Mouse (Mus musculus): ENCODE measurements around the gene 2810408A11Rik. TPM values are rescaled to one million over a fixed set of nuclear protein-coding genes. Genes with fewer than 3 reads are reported as not detected.

2810408A11Rik gene
- 1.8 and 6.3 TPM in 2 replicates for total RNA-seq (2014; rRNA removed; ENCODE audit: low replicate concordance)
- polyA plus RNA-seq (2015; fragmentation: Nextera tagmentation; extraction: Ambion mirVana): 2.8 and 3.9 TPM in 2 replicates

DNA sequence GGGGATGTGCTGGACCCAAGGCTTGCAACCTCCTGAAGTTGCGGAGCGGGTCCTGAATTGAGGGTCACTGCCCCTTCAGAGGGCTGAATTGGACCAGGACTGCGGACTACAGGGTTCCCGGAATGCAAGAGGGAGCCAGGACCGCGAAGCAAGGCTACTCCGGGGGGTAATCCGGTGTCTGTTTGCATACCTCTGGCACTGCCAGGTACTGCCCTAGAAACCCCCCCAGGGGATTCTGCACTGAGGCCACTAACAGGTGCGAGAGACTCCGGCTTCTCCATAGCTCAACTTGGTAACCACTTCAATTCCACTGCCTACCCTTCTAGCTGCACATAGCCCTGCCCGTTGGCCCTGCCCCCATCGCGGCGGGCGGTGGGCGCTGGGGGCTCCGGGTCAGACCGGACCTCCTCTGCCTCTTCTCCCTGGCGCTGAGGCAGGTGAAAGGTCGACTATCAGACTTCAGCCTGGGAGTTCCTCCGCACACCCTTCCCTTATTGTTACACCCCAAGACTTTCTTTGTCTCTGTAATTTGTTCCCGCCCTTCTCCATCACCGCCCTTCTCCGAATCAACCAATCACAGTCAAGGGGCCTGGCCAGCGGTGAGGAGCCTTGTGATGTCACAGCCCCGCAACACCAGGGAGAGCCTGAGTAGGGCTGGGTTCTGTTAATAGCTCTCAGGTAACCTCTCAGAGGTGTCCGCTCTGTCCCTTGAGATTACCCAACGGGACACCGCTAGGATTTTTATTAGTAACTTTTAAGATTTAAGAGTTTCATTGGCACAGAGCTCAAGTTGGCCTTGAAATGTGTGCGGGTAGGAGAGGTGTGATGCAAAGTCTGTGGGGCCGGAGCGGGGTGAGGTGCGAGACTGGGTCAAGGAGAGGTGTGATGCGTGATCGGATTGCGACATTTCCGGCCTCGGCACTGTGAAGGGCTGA lies at the start of gene 2810408A11Rik, which contains the start of gene Neurl4:
2810408A11Rik (minus strand) TSS at position 517 of the 935 bp plus-strand sequence.
Neurl4 (plus strand) TSS at position 602 of the 935 bp plus-strand sequence.
- H3K4me2 ChIP-seq (ENCODE audit: low read depth, low read length): peak within 1 kb of the TSS; percentile 83
- no peaks in the 10 kb centered on the region for H3K9me3 ChIP-seq (replicated peaks; ENCODE audit: control insufficient read depth, low read length)
- H3K27ac ChIP-seq (ENCODE audit: low read depth): peak within 1 kb of the TSS; percentile 95
- WGBS: under 1% methylated on average over 38 of the region's 38 CpGs
- H3K36me3 ChIP-seq (replicated peaks; ENCODE audit: control insufficient read depth, insufficient read depth, low read length): peaks cover 17% of the 10 kb centered on the region
- TF ChIP-seq EP300 (IDR thresholded peaks at IDR 0.05; ENCODE audit: low read depth) (no peak), CTCF (IDR thresholded peaks at IDR 0.05; ENCODE audit: low read depth) (no peak)
- H3K9ac ChIP-seq (replicated peaks; ENCODE audit: low read depth, low read length): peak within 1 kb of the TSS; percentile 85
- peak; percentile 96 for DNase-seq (ENCODE audit: low spot score)
- peak; percentile 89 for ATAC-seq (ENCODE audit: insufficient read depth, low read depth)
- peaks cover 18% of the 10 kb centered on the region; the same call in 1 of the 2 replicates for H3K4me1 ChIP-seq (ENCODE audit: control insufficient read depth, insufficient read depth)
- peak within 1 kb of the TSS; percentile 72 for H3K4me3 ChIP-seq (ENCODE audit: low read depth, low read length)
- no peaks in the 10 kb centered on the region for H3K27me3 ChIP-seq (ENCODE audit: control insufficient read depth, insufficient read depth, low read length)

DNA sequence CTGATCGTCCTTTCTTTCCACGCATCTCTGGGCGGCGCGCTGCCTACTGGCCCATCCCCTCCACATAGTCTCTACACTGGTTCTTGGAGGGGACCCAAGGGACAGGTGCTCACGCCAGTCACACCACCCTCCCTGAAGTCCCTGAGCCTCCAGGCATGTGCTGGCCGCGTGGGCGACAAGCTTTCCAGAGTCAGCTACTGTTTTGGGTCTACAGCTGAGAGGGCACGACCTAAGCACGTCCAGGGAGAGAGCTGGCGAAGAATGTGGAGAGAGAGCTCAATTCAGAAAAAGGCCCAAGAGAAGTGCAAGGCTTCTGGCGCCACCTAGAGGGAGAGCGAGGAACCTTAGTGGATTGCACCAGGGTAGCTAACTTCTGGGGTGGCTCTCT lies 48.0 kb upstream of the 2810408A11Rik start:
- H3K4me3 ChIP-seq (ENCODE audit: low read depth, low read length): peak overlapping the region; percentile 60
- H3K4me2 ChIP-seq (ENCODE audit: low read depth, low read length): peak overlapping the region; percentile 62
- H3K9ac ChIP-seq (replicated peaks; ENCODE audit: low read depth, low read length): no peak overlapping the region
- 0 out of 2 replicates have a peak, but pooled peaks have one; percentile 78 for TF ChIP-seq EP300 (IDR thresholded peaks at IDR 0.05; ENCODE audit: low read depth)
- TF ChIP-seq CTCF (IDR thresholded peaks at IDR 0.05; ENCODE audit: low read depth): peak; percentile 96
- no peaks in the 10 kb centered on the region for H3K27me3 ChIP-seq (ENCODE audit: control insufficient read depth, insufficient read depth, low read length)
- ATAC-seq (ENCODE audit: insufficient read depth, low read depth) (peak; percentile 49), DNase-seq (ENCODE audit: low spot score) (peak; percentile 95)
- WGBS: 1% methylated on average over 14 of the region's 14 CpGs
- H3K4me1 ChIP-seq (ENCODE audit: control insufficient read depth, insufficient read depth): peaks cover 11% of the 10 kb centered on the region
- peak overlapping the region; percentile 94 for H3K27ac ChIP-seq (ENCODE audit: low read depth)
- no peaks in the 10 kb centered on the region for H3K9me3 ChIP-seq (replicated peaks; ENCODE audit: control insufficient read depth, low read length)
- H3K36me3 ChIP-seq (replicated peaks; ENCODE audit: control insufficient read depth, insufficient read depth, low read length): peaks cover 22% of the 10 kb centered on the region

DNA sequence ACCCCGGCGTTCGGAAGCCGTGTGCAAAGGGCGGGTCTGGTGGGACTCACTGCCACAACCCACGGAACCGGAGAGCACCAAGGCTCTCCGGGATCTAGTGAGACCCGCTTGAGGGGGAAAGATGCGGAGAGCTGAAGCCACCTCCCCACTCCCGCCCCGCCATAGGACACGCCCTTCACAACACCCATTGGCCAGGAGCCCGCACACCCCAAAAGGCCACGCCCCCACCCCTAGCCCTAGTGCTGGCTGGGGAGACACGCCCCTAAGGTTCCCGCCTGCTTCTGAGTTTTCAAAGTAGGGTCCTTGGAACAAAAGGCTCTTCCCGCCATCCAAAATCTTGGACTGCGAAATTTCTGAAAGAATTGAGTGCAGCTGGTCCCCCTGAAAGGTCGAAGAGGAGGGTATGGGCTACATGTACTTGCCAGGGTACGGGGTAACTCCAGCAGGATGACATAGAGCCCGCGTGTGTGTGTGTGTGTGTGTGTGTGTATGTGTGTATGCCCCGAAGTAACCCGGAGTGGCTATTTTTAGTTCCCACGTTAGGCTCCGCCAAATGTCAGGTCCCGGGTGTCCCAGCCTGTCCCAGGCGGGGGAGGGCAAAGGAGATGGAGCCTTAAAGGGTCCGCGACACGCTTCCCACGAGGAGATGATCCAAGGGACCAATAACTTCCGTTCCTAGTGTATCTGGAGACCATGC lies 47.4 kb upstream of the 2810408A11Rik start, which contains the start of gene Slc2a4:
Slc2a4 (minus strand) TSS at position 123 of the 697 bp plus-strand sequence.
- peak; percentile 94 for DNase-seq (ENCODE audit: low spot score)
- Histone ChIP-seq H3K9ac (replicated peaks; ENCODE audit: low read depth, low read length) (peak within 1 kb of the TSS; percentile 50), H3K36me3 (replicated peaks; ENCODE audit: control insufficient read depth, insufficient read depth, low read length) (peaks cover 27% of the 10 kb centered on the region), H3K27me3 (ENCODE audit: control insufficient read depth, insufficient read depth, low read length) (no peaks in the 10 kb centered on the region), H3K27ac (ENCODE audit: low read depth) (peak within 1 kb of the TSS; percentile 94), H3K4me2 (ENCODE audit: low read depth, low read length) (peak within 1 kb of the TSS; percentile 62), H3K4me3 (ENCODE audit: low read depth, low read length) (peak within 1 kb of the TSS; percentile 60), H3K9me3 (replicated peaks; ENCODE audit: control insufficient read depth, low read length) (no peaks in the 10 kb centered on the region), H3K4me1 (ENCODE audit: control insufficient read depth, insufficient read depth) (peaks cover 11% of the 10 kb centered on the region)
- under 1% methylated on average over 34 of the region's 34 CpGs for WGBS
- TF ChIP-seq EP300 (IDR thresholded peaks at IDR 0.05; ENCODE audit: low read depth): no peak; the same call in 1 of the 2 replicates
- peak; percentile 90 for ATAC-seq (ENCODE audit: insufficient read depth, low read depth)

DNA sequence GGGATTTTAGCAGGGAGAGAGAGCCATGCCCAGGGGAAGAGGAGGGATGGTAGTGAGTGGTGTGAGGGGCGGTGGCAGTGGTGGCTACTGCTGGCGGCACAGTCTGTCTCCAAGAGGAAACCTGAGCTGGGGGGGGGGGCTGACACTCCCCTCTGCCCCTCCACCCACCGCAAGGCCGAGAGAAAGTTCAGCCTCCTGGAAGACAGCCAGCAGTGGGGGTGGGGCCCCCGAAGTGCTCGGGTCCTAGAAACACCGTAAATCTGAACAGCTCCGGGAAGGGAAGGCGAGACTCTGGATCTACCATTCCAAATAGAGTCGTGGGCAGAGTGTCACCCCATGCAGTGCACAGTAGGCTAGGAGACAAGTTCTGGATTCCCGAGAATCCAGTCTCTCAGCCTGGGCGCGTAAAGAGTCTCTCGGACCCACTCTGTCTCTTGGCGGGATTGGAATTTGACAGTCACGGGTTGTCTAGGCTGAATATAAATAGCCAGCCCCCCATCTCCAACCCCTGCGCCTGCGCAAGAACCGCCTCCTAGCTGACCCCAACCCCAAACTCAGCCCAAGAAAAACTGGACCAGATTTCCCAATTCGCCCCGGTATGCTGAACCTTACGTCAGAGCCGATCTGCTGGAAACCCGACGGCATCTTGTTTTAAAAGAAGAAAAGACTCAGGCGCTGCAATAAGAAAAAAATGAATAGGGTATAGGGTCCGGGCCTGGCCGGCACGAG lies 46.7 kb upstream of the 2810408A11Rik start:
- DNase-seq (ENCODE audit: low spot score) (peak; percentile 77), ATAC-seq (ENCODE audit: insufficient read depth, low read depth) (peak; percentile 68)
- H3K36me3 ChIP-seq (replicated peaks; ENCODE audit: control insufficient read depth, insufficient read depth, low read length): peaks cover 34% of the 10 kb centered on the region
- H3K27ac ChIP-seq (ENCODE audit: low read depth): peak overlapping the region; percentile 94
- TF ChIP-seq EP300 (IDR thresholded peaks at IDR 0.05; ENCODE audit: low read depth) (peak; percentile 67; the same call in 1 of the 2 replicates), CTCF (IDR thresholded peaks at IDR 0.05; ENCODE audit: low read depth) (no peak)
- H3K27me3 ChIP-seq (ENCODE audit: control insufficient read depth, insufficient read depth, low read length): no peaks in the 10 kb centered on the region
- peak overlapping the region; percentile 62 for H3K4me2 ChIP-seq (ENCODE audit: low read depth, low read length)
- H3K9me3 ChIP-seq (replicated peaks; ENCODE audit: control insufficient read depth, low read length): no peaks in the 10 kb centered on the region
- peak overlapping the region; percentile 50 for H3K9ac ChIP-seq (replicated peaks; ENCODE audit: low read depth, low read length)
- peaks cover 11% of the 10 kb centered on the region for H3K4me1 ChIP-seq (ENCODE audit: control insufficient read depth, insufficient read depth)
- 4% methylated on average over 29 of the region's 29 CpGs for WGBS
- peak overlapping the region; percentile 60 for H3K4me3 ChIP-seq (ENCODE audit: low read depth, low read length)
